Mouse (Mus musculus): ENCODE measurements at regions not wholly inside any gene's neighbourhood (a gene's known extent, or its start where the extent isn't known, plus 50 kb on each side); places are given as distances from the start of the nearest gene placed in this dataset.

- Histone ChIP-seq H3K27me3 (ENCODE audit: control insufficient read depth, insufficient read depth, low read length) (no peaks in the 10 kb centered on the region), H3K27ac (ENCODE audit: low read depth, low read length) (no peak overlapping the region), H3K9me3 (ENCODE audit: control insufficient read depth, low read length) (no peaks in the 10 kb centered on the region), H3K4me2 (replicated peaks; ENCODE audit: low read depth, low read length) (no peak overlapping the region), H3K4me3 (ENCODE audit: low read depth, low read length) (no peak overlapping the region), H3K4me1 (replicated peaks; ENCODE audit: control insufficient read depth, insufficient read depth, low read length) (no peaks in the 10 kb centered on the region), H3K36me3 (ENCODE audit: control insufficient read depth, insufficient read depth, low read length) (no peaks in the 10 kb centered on the region), H3K9ac (ENCODE audit: low read depth, low read length) (no peak overlapping the region)
- DNase-seq (ENCODE audit: low spot score) (peak; percentile 16), ATAC-seq (ENCODE audit: low FRiP score) (no peak)
- 60% methylated on average over 3 of the region's 3 CpGs for WGBS
Measured at GRCm38 (mm10) chr2:63920997-63921396, 176.8 kb downstream of the Fign start.

DNA sequence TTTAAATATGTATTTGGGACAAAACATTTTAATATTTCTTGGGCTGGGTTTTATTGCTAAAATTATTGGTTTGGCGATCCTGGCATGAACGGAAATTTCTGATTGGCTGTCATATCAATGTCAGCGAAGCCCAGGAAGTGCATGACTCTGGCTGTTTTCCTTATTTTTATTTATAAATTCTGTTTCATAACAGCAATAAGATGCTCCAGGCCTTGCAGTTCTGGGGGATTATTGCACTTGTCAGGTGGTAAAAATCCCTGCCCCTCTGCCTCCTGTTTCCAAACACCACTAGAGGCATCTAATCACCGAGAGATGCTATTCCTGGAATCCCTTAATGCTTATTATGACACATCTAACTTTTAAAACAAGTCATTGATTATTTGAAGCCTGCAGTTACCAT is 177.8 kb downstream of the Fign start:
- no peaks in the 10 kb centered on the region for H3K9me3 ChIP-seq (ENCODE audit: control insufficient read depth, low read length)
- WGBS: 88% methylated on average over 4 of the region's 4 CpGs
- DNase-seq (ENCODE audit: low spot score): no peak

DNA sequence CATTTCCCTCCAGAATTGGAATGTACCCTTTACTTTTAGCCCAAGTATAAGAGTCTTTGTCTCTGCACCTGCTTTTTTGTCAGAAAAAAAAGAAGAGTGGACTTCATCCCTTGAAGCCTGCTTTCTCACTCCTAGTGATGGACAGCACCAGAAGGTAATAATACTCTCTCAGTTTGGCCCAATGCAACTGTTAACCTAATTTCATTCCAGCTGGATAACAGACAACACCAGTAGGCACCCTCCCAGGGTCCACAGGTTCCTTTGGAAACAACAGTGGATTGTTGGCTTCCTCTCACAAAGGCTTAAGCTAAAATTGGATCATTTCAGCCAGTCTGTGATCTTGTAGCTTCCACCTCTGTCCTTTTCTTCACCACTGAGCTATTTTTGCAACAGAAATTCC is 197.2 kb downstream of the Fign start:
- Histone ChIP-seq H3K27me3 (ENCODE audit: control insufficient read depth, insufficient read depth, low read length) (no peaks in the 10 kb centered on the region), H3K4me3 (ENCODE audit: low read depth, low read length) (no peak overlapping the region), H3K9ac (ENCODE audit: low read depth, low read length) (no peak overlapping the region), H3K9me3 (ENCODE audit: control insufficient read depth, low read length) (no peaks in the 10 kb centered on the region), H3K4me1 (replicated peaks; ENCODE audit: control insufficient read depth, insufficient read depth, low read length) (no peaks in the 10 kb centered on the region), H3K27ac (ENCODE audit: low read depth, low read length) (no peak overlapping the region), H3K4me2 (replicated peaks; ENCODE audit: low read depth, low read length) (no peak overlapping the region), H3K36me3 (ENCODE audit: control insufficient read depth, insufficient read depth, low read length) (no peaks in the 10 kb centered on the region)
- ATAC-seq (ENCODE audit: low FRiP score) (no peak), DNase-seq (ENCODE audit: low spot score) (no peak)

More for the DNA sequence above, 177.8 kb downstream of the Fign start:
- H3K27ac ChIP-seq (ENCODE audit: low read depth, low read length): no peak overlapping the region
- H3K4me3 ChIP-seq (ENCODE audit: low read depth, low read length): no peak overlapping the region
- H3K36me3 ChIP-seq (ENCODE audit: control insufficient read depth, insufficient read depth, low read length): no peaks in the 10 kb centered on the region
- H3K4me2 ChIP-seq (replicated peaks; ENCODE audit: low read depth, low read length): no peak overlapping the region
- no peaks in the 10 kb centered on the region for H3K4me1 ChIP-seq (replicated peaks; ENCODE audit: control insufficient read depth, insufficient read depth, low read length)
- H3K9ac ChIP-seq (ENCODE audit: low read depth, low read length): no peak overlapping the region
- no peak for ATAC-seq (ENCODE audit: low FRiP score)
- H3K27me3 ChIP-seq (ENCODE audit: control insufficient read depth, insufficient read depth, low read length): no peaks in the 10 kb centered on the region

DNA sequence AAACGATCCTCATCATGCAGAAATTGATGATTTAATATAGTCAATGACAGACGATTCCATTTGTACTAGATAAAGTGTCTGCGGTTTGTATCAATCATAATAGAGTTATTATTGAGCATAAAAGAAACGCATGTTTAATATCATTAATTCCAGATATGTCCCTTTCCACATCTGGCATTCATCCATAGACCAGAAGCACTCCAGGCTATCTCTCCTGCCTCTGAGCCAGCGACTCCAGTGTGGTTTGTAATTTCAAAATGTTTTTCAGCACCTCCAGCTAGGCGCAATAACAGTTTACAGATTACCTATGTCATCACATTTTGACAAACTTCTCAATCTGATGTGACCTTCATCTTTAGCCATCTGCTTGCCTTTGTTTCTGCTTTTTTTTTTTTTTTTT is 219.4 kb downstream of the Fign start:
- Histone ChIP-seq H3K36me3 (ENCODE audit: control insufficient read depth, insufficient read depth, low read length) (no peaks in the 10 kb centered on the region), H3K4me3 (ENCODE audit: low read depth, low read length) (no peak overlapping the region), H3K9me3 (ENCODE audit: control insufficient read depth, low read length) (no peaks in the 10 kb centered on the region), H3K27me3 (ENCODE audit: control insufficient read depth, insufficient read depth, low read length) (no peaks in the 10 kb centered on the region), H3K4me1 (replicated peaks; ENCODE audit: control insufficient read depth, insufficient read depth, low read length) (no peaks in the 10 kb centered on the region), H3K27ac (ENCODE audit: low read depth, low read length) (no peak overlapping the region), H3K9ac (ENCODE audit: low read depth, low read length) (no peak overlapping the region), H3K4me2 (replicated peaks; ENCODE audit: low read depth, low read length) (no peak overlapping the region)
- WGBS: 68% methylated on average over 6 of the region's 6 CpGs
- no peak for DNase-seq (ENCODE audit: low spot score)
- ATAC-seq (ENCODE audit: low FRiP score): no peak

DNA sequence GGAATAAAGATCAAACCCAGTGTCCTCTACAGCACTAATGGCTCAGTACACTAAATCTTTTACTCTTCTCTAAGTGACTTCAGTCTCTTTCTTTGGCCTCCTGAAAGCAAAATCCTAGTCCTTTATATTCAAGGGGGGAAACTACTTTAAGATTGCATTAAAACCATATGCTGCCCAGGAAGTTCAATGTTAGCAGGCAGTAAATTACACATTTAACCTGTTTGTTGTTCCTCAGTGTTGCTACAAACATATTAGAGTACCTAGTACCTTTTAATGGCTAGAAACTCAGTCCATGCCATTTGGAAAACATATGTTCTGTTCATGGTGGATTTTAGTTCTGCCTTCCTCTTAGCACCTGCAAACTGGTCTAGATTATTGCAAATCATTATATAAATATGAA is 220.5 kb downstream of the Fign start:
- Histone ChIP-seq H3K27me3 (ENCODE audit: control insufficient read depth, insufficient read depth, low read length) (no peaks in the 10 kb centered on the region), H3K4me3 (ENCODE audit: low read depth, low read length) (no peak overlapping the region), H3K27ac (ENCODE audit: low read depth, low read length) (no peak overlapping the region), H3K4me1 (replicated peaks; ENCODE audit: control insufficient read depth, insufficient read depth, low read length) (no peaks in the 10 kb centered on the region), H3K4me2 (replicated peaks; ENCODE audit: low read depth, low read length) (no peak overlapping the region), H3K36me3 (ENCODE audit: control insufficient read depth, insufficient read depth, low read length) (no peaks in the 10 kb centered on the region), H3K9ac (ENCODE audit: low read depth, low read length) (no peak overlapping the region), H3K9me3 (ENCODE audit: control insufficient read depth, low read length) (no peaks in the 10 kb centered on the region)
- no peak for DNase-seq (ENCODE audit: low spot score)
- no peak for ATAC-seq (ENCODE audit: low FRiP score)

DNA sequence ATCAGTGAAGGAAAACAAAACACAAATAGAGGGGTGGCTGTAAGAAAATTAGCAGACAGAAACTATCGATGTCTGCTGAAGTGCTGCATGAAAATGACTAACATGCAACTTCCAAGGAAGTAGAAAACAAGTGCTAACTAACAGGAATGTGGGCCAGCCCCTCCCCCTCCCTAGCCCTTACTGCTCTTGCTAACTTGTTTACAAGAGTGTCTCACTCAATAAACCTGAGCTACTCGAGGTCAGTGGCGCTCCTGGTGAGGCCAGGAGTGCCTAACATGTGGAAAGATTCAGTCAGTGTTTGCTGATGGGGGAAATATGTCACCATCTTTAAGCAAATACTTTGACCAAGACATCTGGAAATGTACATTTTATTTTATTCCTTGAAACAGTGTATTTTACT is 221.5 kb downstream of the Fign start:
- Histone ChIP-seq H3K4me2 (replicated peaks; ENCODE audit: low read depth, low read length) (no peak overlapping the region), H3K27ac (ENCODE audit: low read depth, low read length) (no peak overlapping the region), H3K4me3 (ENCODE audit: low read depth, low read length) (no peak overlapping the region), H3K36me3 (ENCODE audit: control insufficient read depth, insufficient read depth, low read length) (no peaks in the 10 kb centered on the region), H3K9me3 (ENCODE audit: control insufficient read depth, low read length) (no peaks in the 10 kb centered on the region), H3K4me1 (replicated peaks; ENCODE audit: control insufficient read depth, insufficient read depth, low read length) (no peaks in the 10 kb centered on the region), H3K9ac (ENCODE audit: low read depth, low read length) (no peak overlapping the region), H3K27me3 (ENCODE audit: control insufficient read depth, insufficient read depth, low read length) (no peaks in the 10 kb centered on the region)
- WGBS: 31% methylated on average over 3 of the region's 3 CpGs
- ATAC-seq (ENCODE audit: low FRiP score) (no peak), DNase-seq (ENCODE audit: low spot score) (no peak)

- no peaks in the 10 kb centered on the region for H3K36me3 ChIP-seq (ENCODE audit: control insufficient read depth, insufficient read depth, low read length)
- no peak for ATAC-seq (ENCODE audit: low FRiP score)
- H3K4me1 ChIP-seq (replicated peaks; ENCODE audit: control insufficient read depth, insufficient read depth, low read length): no peaks in the 10 kb centered on the region
Measured at GRCm38 (mm10) chr2:63875101-63875500, 222.7 kb downstream of the Fign start.

DNA sequence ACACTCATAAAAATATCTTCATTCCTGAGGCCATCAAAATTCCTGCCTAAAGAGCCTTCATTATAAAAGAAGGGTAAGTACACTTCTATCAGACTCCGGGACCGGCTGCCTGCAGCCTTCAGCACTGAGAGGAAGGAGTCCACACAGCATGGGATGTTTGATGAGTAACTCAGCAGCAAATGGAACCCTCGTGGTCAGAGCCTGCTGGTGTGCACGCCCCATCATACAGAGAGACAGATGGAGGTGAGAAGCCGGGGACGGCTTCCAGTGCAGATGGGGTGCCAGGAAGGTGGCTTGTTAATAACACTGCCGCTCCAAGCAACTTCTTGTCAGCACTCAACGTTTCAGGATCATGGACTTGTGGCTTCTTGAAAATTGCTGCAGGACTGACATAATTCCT is 231.3 kb downstream of the Fign start:
- Histone ChIP-seq H3K9me3 (ENCODE audit: control insufficient read depth, low read length) (no peaks in the 10 kb centered on the region), H3K9ac (ENCODE audit: low read depth, low read length) (no peak overlapping the region), H3K36me3 (ENCODE audit: control insufficient read depth, insufficient read depth, low read length) (no peaks in the 10 kb centered on the region), H3K4me2 (replicated peaks; ENCODE audit: low read depth, low read length) (no peak overlapping the region), H3K27ac (ENCODE audit: low read depth, low read length) (no peak overlapping the region), H3K4me1 (replicated peaks; ENCODE audit: control insufficient read depth, insufficient read depth, low read length) (no peaks in the 10 kb centered on the region), H3K27me3 (ENCODE audit: control insufficient read depth, insufficient read depth, low read length) (no peaks in the 10 kb centered on the region; the same call in 1 of the 2 replicates), H3K4me3 (ENCODE audit: low read depth, low read length) (no peak overlapping the region)
- DNase-seq (ENCODE audit: low spot score): no peak
- 50% methylated on average over 8 of the region's 8 CpGs for WGBS
- ATAC-seq (ENCODE audit: low FRiP score): no peak

More at GRCm38 (mm10) chr2:63875101-63875500, 222.7 kb downstream of the Fign start:
- H3K9me3 ChIP-seq (ENCODE audit: control insufficient read depth, low read length): no peaks in the 10 kb centered on the region
- no peak for DNase-seq (ENCODE audit: low spot score)
- no peak overlapping the region for H3K27ac ChIP-seq (ENCODE audit: low read depth, low read length)
- no peak overlapping the region for H3K4me2 ChIP-seq (replicated peaks; ENCODE audit: low read depth, low read length)
- H3K27me3 ChIP-seq (ENCODE audit: control insufficient read depth, insufficient read depth, low read length): no peaks in the 10 kb centered on the region; the same call in 1 of the 2 replicates
- no peak overlapping the region for H3K4me3 ChIP-seq (ENCODE audit: low read depth, low read length)
- WGBS: 40% methylated on average over 4 of the region's 4 CpGs
- no peak overlapping the region for H3K9ac ChIP-seq (ENCODE audit: low read depth, low read length)

DNA sequence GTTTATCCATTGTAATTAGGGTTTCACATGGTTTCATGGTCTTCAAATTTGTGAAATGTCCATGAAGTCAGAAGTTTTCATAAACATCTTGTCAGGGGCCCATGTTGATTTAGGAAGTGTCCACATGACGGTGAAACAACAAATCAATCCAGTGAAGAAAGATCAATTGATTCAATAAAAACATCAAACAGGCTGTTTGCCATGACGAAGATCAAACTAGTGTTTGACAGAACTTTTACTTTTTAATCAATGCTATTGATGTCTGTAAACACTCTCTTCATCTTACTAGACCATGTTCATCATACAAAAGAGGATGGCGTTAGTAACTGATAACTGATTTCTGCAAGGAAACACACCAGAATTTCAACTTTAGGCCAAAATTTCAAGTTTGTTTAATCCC is 236.0 kb downstream of the Fign start:
- ATAC-seq (ENCODE audit: low FRiP score) (no peak), DNase-seq (ENCODE audit: low spot score) (no peak)
- no peaks in the 10 kb centered on the region for H3K4me1 ChIP-seq (replicated peaks; ENCODE audit: control insufficient read depth, insufficient read depth, low read length)
- H3K4me3 ChIP-seq (ENCODE audit: low read depth, low read length): no peak overlapping the region
- H3K36me3 ChIP-seq (ENCODE audit: control insufficient read depth, insufficient read depth, low read length): no peaks in the 10 kb centered on the region
- H3K27me3 ChIP-seq (ENCODE audit: control insufficient read depth, insufficient read depth, low read length): no peaks in the 10 kb centered on the region
- WGBS: 75% methylated on average over 3 of the region's 3 CpGs
- H3K4me2 ChIP-seq (replicated peaks; ENCODE audit: low read depth, low read length): no peak overlapping the region
- no peak overlapping the region for H3K27ac ChIP-seq (ENCODE audit: low read depth, low read length)
- no peak overlapping the region for H3K9ac ChIP-seq (ENCODE audit: low read depth, low read length)
- H3K9me3 ChIP-seq (ENCODE audit: control insufficient read depth, low read length): no peaks in the 10 kb centered on the region
